Mouse (Mus musculus) kidney, postnatal 36 days (tissue): ENCODE data around the gene Ntrk3.

Source experiments
- DNase-seq, 2 experiments: peaks; one replicate each; pipeline ENCODE4 v3.0.0; 2021 to 2022; ENCODE audit warnings: mixed read lengths in 2 of 2

Gene Ntrk3

DNA sequence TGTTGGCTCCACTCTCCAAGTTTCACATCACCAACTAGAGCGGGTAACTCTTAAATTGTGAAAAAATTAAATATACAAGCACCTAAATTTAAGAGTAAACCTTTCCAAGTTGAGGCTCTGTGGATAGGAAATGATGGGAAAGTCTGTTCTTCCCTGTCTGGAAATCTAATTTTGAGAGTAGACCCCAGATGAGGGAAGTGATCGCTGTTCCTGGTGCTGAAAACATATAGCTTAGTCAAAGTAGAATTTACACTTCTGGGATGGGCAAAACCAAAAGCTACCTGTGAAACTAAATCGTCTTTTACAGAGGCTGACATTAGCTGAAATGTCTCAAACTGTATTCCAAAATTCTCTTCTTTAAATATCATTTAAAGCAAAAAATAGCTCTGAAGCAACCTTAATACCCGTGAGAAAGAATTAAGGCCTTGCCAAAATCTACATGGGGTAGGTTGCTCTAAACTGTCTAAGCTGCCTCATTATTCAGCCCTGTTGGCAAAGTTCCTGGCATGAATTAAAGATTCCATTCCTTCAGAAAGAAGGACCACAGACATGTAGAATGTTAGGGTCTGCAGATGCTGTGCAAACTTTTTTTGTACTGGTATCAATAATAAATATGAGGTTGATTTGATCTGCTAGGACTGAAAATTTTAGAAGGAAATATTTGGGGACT lies 557.7 kb downstream of the Ntrk3 start:
- DNase-seq, result no peak

DNA sequence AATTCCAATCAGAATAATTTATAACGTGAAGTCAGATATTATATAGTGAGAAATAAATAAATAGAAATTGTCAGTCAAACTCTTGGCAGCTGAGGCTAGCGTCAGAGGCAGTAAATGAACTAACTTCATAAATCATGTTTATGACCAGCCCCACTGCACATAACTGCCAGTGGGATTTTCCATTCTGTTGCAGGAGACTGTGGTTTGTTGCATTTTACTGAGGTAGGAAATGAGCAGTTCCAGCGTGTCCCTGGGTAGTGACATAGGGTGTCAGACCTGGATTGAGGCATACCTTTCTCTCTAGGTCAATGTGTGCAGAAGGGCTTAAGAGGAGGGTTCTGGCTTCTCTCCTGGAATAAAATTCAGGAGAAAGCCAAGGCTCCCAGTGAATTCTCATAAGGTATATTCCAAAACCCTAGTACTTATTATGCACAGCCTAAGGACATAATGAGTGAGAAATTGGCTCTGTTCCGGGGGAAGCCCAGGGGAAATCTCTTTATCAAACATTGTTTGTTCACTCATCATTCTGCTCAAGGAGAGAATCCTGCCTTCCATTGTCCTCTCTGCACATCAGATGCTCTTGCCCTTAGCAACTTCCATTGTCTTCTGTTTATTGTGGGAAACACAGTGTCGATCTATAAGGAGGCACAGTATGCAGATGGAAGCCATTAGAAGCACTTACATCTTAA lies 565.4 kb downstream of the Ntrk3 start:
- DNase-seq, result no peak

DNA sequence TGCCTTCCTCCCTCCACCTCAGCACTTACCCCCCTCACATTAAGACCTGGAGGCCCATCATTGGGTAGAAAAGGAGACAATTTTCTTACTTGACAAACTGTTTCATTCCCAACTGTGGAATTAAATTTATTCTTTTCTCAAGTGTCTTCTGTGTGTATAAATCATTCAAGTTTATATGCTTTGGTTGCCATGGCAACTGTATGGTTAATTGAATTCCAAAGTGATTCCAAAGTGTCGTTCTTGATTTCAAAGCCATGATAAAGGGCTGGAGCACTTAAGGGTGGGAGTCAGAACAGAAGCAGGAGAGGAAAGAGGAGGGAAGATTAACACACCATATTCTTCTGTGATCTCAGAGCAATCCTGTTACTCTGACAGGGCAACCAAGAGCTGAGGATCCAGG lies 572.3 kb downstream of the Ntrk3 start:
- no peak for DNase-seq

DNA sequence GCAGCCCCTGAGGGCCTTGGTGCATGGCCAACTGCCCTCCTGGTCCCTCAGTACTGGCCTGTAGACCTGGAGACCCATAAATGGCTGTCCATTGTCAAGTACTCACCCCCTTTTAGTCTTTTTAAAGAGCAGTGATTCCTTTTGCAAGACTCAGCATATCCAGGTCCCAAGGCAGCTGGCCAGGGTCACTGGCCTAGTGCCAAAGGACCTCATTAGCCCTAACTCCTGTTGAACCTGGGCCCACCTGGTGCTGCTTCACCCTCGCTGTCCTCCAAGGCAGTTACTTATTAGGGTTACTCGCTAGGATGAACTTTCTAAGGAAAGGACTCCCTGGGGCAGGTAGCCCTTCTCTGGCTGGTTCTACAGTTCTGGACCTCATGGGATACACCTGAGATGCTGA lies 579.9 kb downstream of the Ntrk3 start:
- peak; percentile 41 to 65 for DNase-seq

DNA sequence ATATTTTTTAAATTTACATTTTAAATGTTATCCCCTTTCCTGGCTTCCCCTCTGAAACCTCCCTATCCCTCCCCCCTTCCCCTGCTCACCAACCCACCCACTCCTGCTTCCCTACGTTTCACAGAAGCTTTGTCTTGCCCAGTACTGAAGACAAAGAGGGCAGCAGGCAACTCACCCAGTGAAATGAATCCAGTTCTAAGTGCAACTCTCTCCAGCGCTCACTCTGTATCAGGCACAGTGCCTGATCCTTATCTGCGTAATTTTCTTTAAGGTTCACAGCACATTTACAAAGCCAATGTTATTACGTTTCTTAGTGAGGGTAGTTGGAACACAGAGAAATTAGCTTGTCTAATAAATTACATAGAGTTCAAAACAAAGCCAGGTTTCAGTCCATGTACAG lies 592.6 kb downstream of the Ntrk3 start:
- DNase-seq, result peak in 1 of 2 experiments; percentile 6

DNA sequence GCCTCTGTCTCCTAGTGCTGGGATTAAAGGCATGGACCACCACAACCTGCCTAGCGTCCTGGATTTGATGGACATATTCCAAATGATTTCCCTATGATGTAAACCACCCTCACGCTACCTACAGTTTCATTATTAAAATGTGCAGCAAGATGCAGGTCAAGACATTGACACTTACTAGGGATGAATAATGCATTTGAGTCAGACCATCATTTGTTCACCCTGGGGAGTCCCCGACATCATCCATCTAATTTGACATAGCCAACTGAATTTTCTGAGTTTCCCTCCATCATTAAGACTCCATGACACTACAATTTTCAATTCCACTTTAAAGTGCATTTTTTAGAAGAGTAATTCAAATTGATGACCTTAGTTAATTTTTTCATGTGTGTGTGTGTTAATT lies 593.0 kb downstream of the Ntrk3 start:
- DNase-seq, result no peak

DNA sequence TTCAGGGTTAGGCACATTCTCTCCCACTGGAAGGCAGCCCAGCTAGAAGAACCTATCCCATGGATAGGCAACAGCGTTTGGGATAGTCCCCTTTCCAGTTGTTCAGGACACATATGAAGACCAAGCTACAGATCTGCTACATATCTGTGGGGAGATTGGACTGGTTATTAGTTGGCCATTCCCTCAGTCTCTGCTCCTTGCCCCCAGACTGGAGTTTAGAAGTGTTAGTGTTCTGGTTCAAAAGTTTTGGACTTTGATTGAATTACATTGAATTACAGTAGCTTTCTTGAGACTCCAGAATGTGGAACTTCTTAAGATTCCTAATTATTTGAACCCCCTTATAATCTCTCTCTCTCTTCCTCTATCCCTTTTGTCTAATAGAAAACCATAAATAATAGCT lies 607.8 kb downstream of the Ntrk3 start:
- DNase-seq, result peak; percentile 10 to 16
